Mouse (Mus musculus): ENCODE measurements at regions not wholly inside any gene's neighbourhood (a gene's known extent, or its start where the extent isn't known, plus 50 kb on each side); places are given as distances from the start of the nearest gene placed in this dataset.

GRCm38 (mm10) chr8:40071131-40071530, 603.7 kb upstream of the Adam24 start:
- TF ChIP-seq CTCF (IDR thresholded peaks at IDR 0.05; ENCODE audit: low read depth) (no peak), EP300 (IDR thresholded peaks at IDR 0.05; ENCODE audit: low read depth) (no peak)
